19 mouse cellular contexts compared by ENCODE assay signal in genomic region chr6:108324464-108325025, GRCm38 (mm10).
DNase-seq lines count a peak whose midpoint lies in the region; ATAC-seq and TF ChIP-seq lines count a peak whose summit lies in the region.
"Had no signal": no experiment of that assay in that cellular context is flagged by ENCODE, and none has a peak within 500 bp of the region (broad histone marks: within the 10 kb centered on the region; RNA-seq: fewer than 3 reads in every experiment).

No protein-coding gene starts in this region.

- no peak for TF ChIP-seq CTCF in cortical plate, adult 2 months (IDR thresholded peaks at IDR 0.05; ENCODE audit: extremely low read depth, insufficient read depth, low read length)

- no peak for TF ChIP-seq POLR2A in cortical plate, adult 2 months (IDR thresholded peaks at IDR 0.05; ENCODE audit: extremely low read depth, insufficient read depth, low read length)

- peak; percentile 82 for DNase-seq in CD4-positive helper T cell, adult 2 months (ENCODE audit: low read depth, low spot score)
- peak; percentile 40 for DNase-seq in CD4-positive, CD25-positive, alpha-beta regulatory T cell, adult 2 months (ENCODE audit: low read depth, low spot score)
- no peak for DNase-seq in layer of hippocampus, adult 8-10 months (ENCODE audit: low spot score in 2 of 2)
- DNase-seq in thymus, postnatal 25 days = no peak
- DNase-seq: adrenal gland, postnatal 14 days; cerebellum, adult 11-12 months; cerebellum, adult 9-10 months; cerebellum, postnatal 25 days; forebrain, postnatal 0 days; gastrocnemius, postnatal 25 days; heart, adult 18-20 months; heart, postnatal 10 days had no signal

- no peak overlapping the region for H3K4me3 ChIP-seq in cortical plate, adult 2 months (ENCODE audit: insufficient read depth, low read length)
- H3K4me3 ChIP-seq: embryonic facial prominence, embryonic 13.5 days; forebrain, embryonic 13.5 days; heart, embryonic 10.5 days; hindbrain, embryonic 13.5 days had no signal

- 0 out of 2 replicates have a peak overlapping the region, but pooled peaks have one; percentile 29 for H3K27ac ChIP-seq in cortical plate, adult 2 months (ENCODE audit: insufficient read depth, low read length)
- H3K27ac ChIP-seq: embryonic facial prominence, embryonic 13.5 days; forebrain, embryonic 13.5 days; heart, embryonic 10.5 days; hindbrain, embryonic 13.5 days had no signal

- H3K4me1 ChIP-seq in cortical plate, adult 2 months (ENCODE audit: control insufficient read depth, insufficient read depth, low read length) = peaks cover 13% of the 10 kb centered on the region
- H3K4me1 ChIP-seq: embryonic facial prominence, embryonic 13.5 days; forebrain, embryonic 13.5 days; hindbrain, embryonic 13.5 days had no signal

- peak; percentile 57 for ATAC-seq in inflammation-experienced regulatory T-cells, adult 6 months
- ATAC-seq: forebrain, embryonic 13.5 days; forebrain, postnatal 0 days; intestine, postnatal 0 days had no signal

Comparison
In these comparisons a context has a peak if more than half of its experiments do, and no peak if none do; other contexts are left out.
1. DNase-seq: peak in CD4-positive helper T cell, adult 2 months (single experiment) and CD4-positive, CD25-positive, alpha-beta regulatory T cell, adult 2 months (single experiment); none in layer of hippocampus, adult 8-10 months (0 of 2) and thymus, postnatal 25 days (single experiment).